Mouse (Mus musculus): ENCODE measurements around the gene Gm16867. TPM values are rescaled to one million over a fixed set of nuclear protein-coding genes. Genes with fewer than 3 reads are reported as not detected.

Gm16867 gene
- 1.0 TPM for polyA plus RNA-seq (2014; fragmentation: Illumina TruSeq; extraction: RNeasy Lipid Tissue Mini Kit (QIAGEN cat#74804); ENCODE audit: low read depth, low replicate concordance)

GRCm38 (mm10) chr14:69503174-69503573 lies at the start of gene Gm16867:
Gm16867 (minus strand) TSS chr14:69503362.

GRCm38 (mm10) chr14:69512449-69512848 lies 9.3 kb upstream of the Gm16867 start, which contains the start of gene Gm27179:
Gm27179 (minus strand) TSS chr14:69512549.

Other genes starting within 250 kb of the Gm16867 start
- not detected for gene Synb, start 209.1 kb downstream of the Gm16867 start, polyA plus RNA-seq (2014; fragmentation: Illumina TruSeq; extraction: RNeasy Lipid Tissue Mini Kit (QIAGEN cat#74804); ENCODE audit: low read depth, low replicate concordance)
- not detected for gene Gm27179, start 9.2 kb upstream of the Gm16867 start, polyA plus RNA-seq (2014; fragmentation: Illumina TruSeq; extraction: RNeasy Lipid Tissue Mini Kit (QIAGEN cat#74804); ENCODE audit: low read depth, low replicate concordance)
- gene Entpd4b, start 52.1 kb upstream of the Gm16867 start, polyA plus RNA-seq (2014; fragmentation: Illumina TruSeq; extraction: RNeasy Lipid Tissue Mini Kit (QIAGEN cat#74804); ENCODE audit: low read depth, low replicate concordance): 5.4 TPM